Mouse (Mus musculus): ENCODE measurements at regions not wholly inside any gene's neighbourhood (a gene's known extent, or its start where the extent isn't known, plus 50 kb on each side); places are given as distances from the start of the nearest gene placed in this dataset.

DNA sequence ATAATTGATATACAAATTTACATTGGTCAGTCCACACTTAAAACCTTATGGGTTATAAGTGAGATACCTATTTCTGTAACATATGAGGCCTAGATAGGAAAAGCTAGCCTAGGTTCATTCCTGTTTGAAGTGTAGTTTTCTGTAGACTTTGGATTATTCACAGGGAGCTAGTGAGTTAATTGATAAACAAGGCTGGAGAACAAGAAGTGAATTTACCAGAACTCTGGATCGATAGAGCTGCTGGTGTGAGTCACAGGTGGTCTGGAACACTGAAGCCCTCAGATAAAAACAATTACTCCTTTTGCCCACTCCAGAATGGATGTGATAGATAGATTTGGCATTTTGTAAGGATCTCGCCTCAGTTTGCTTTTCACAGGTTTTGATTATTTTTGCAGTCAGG lies 62.0 kb upstream of the Rtl1 start:
- DNase-seq = no peak

DNA sequence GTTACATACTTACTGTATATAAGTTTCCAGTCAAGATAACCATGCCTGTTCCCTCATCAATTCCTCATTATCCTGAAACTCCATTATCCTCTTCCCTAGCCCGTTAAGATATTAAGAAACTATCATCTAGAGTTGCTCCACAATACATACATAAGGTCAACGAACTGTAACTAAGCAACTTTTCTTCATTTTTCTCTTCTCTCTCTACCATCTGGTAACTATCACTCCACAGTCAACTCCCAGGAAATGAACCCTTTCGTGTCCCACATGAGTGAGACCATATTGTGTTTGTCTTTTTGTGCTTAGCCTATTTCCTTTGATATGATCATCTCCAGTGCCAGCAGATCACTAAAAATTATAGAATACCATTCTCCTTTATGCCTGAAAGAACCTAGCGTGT lies 74.6 kb upstream of the Rtl1 start:
- DNase-seq = no peak

DNA sequence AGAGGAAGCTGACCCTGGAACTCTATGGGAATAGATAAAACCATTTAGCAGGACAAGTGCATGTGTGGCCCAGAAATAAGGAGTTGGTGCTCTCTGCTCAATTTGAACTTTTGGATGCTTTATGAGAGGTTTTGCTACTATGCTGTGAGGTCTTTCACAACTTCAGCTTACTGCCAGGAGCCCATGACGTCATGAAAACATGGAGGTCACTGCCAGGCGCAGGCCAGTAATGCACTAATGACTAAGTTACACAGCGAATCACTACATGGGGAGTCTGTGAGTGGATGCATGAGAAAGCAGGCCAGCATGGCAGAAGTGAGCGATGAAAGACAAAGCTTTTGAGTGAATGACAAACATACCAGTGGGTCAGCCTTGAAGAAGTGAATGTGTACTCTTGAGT lies 93.9 kb upstream of the Rtl1 start:
- DNase-seq = no peak

DNA sequence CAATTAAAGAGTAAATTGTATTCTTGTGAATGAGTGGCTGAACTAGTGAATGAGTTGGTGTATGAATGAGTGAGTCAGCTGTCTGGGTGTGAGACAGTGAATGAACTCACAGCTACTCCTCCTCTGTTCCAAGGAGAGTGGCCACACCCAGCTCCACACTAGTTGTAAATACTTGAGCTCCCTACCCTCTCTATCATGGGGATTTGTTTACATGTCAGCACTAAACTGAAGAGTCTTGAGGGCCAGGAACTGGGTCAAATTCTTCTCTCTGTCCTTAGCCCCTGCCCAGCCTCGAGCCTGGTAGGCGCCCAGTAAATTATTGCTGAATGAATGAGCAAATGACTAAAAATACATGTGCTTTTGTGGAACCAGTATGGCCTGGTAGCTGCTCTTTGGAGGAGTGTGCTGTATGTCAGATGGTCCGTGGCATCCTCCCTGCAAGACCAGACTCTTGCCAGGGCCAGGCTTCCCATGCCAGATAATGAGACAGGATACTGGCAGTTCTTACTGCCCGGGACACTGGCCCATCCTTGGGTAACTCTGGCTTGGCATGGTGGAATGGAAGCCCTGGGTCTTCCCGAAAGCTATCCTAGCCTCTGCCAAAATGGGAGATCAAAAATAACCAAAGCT lies 94.8 kb upstream of the Rtl1 start:
- peak; percentile 12 for DNase-seq

DNA sequence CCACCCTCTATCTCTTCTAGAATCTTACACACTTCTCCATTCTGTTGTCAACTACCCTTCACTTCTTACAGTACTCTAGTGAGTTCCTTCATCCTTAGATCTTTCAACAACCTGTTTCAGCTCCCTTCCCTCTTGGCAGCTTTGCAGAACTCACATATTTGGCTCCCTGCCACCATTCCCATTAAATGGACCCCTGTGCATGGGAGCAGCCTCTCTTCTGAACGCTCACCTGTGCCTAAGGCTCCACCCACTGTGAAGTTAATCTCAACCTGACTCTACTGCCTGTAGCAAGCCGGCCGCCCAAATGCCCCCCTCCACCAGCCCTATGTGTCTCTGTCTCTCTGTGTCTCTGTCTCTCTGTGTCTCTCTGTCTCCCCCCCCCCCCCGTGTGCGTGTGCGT lies 106.7 kb upstream of the Rtl1 start:
- no peak for DNase-seq

DNA sequence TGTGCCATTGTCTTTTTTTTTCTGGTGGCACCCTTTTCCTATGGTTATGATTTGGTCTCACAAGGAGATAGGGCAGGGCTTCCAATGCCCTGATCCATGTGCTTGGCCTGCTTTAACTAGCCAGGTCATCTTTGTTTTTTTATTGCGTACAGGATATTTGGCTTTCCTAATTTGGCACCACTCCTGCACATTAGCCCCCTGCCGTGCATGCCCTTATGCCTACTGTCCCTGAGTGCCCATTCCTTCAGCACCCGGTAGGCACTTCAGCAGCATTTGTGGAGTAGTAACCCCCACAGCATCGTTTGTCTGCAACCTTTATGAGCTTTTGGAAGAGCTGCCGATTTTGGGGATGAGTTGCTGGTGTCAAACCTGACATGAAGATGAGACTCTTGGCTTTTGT lies 109.5 kb upstream of the Rtl1 start:
- DNase-seq = no peak

DNA sequence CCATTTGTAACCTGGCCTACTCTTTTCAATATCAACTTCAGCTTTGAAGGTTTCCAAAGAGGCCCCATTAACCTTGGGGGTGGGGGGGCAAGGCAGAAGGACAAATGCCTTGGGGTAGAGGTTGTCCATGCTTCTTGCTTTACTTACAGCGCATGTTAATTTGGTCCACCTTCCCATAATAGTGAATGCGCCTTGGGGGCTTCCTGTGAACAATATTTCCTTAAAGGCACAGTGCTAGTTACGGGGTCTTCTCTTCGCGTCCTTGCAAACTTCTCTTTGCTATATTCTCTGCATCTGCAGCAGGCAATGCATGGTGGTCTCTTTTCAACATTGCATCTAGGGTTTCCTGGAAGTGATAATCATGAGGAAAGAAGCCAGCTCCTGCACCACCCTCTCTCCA lies 111.3 kb upstream of the Rtl1 start:
- no peak for DNase-seq

DNA sequence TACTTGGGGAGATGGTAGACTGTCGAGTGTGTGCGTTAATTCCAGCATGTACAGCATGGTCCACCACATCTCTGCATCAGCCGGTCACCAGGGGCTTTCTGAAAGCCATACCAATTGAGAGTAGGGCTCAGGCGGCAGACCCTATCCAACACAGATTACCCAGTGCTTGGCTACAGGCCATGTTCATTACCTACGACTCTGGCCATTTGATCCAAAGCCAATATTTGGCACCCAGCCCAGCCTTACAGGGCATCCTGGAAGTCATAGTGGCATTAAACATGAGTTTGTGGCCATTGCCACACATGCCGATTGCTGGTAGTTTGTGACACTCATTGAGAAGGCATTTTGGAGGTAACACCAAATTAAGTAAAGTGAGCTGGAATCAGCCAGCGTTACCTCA lies 111.8 kb upstream of the Rtl1 start:
- DNase-seq = no peak

DNA sequence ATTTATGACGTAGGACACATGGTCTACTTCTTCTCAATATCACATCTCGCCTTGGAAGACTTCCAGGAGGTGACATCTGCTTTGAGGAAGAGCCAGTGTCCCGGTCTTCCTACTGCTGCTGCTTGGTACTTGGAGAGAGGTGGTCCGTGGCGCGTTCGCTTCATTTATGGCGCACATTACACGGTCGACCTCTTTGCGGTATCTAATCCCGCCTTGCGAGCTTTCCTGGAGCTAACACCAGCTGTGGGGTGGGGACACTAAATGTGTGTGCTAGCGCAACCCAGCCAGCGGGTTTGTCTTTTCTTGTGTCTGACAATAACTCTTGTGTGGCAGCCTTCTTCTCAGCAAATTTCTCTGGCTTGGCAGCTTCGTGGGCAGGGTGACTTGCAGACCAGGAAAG lies 112.3 kb upstream of the Rtl1 start:
- no peak for DNase-seq

DNA sequence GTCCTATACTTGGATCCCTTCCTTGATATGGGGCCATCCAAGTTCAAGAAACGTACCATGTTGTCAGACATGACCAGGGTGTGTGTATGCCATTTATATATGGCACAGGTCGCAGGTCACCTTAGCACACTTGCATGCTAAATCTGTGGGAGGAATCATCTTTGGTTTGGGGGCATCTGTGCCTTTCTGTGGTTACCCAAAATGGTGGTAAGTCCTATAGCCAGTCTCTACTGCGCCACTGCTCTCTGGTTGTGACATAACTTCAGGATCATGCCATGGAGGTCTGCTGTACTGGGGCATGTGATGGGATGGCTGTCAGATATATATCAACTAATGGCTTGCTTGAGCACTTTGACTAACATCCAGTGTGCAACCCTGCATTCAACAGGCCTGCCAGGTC lies 112.9 kb upstream of the Rtl1 start:
- DNase-seq = no peak

DNA sequence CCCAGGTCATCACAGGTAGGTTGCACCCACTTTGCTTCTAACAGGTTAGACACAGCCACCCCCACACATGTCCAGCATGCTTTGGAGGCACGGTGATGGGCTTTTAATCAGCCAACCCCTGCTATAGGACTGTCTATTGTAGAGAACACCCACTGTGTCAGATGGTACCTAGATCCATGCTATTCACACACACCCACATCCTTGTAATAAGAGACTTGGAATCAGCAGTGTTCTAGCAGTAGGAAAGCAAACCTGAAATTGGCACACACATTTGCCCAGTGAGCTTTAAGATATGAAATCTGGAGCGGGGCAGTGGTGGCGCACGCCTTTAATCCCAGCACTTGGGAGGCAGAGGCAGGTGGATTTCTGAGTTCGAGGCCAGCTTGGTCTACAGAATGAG lies 113.9 kb upstream of the Rtl1 start:
- DNase-seq = no peak

DNA sequence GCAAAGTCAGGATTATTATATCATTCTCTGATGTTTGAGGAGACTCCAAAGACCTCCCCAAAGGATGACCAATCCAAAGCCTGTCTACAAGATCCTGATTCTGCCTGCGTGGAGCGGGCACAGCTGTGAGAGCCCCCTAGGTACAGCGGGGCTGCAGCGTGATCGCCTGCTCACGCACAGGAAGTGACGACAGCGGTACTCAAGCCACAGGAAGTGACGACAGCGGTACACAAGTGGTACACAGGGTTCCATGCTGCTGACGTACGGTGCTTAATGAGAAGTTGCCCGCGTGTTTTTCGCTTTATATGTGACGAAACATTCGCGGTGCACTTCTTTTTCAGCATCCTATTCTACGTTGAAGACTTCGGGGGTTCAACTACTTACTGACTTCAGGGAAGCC lies 116.9 kb upstream of the Rtl1 start:
- DNase-seq = no peak

DNA sequence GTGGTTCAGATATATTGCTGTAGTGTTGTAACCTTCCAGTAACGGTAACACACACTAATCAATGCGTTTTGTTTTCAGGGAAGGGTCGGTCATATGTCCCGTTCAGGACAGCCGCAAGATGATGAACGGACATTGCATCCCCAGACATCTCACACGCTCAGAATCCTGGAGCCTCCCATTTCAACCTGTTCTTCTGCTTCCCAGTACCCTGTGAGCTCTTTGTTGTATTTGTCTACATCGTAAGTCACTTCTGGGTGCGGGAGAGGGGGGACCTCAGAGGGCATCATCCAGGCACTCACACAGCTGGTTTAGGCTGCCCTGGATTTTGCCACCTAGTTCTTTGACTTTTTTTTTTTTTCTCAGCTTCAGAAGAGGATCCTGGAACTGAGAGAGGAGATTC lies 117.9 kb upstream of the Rtl1 start:
- no peak for DNase-seq

DNA sequence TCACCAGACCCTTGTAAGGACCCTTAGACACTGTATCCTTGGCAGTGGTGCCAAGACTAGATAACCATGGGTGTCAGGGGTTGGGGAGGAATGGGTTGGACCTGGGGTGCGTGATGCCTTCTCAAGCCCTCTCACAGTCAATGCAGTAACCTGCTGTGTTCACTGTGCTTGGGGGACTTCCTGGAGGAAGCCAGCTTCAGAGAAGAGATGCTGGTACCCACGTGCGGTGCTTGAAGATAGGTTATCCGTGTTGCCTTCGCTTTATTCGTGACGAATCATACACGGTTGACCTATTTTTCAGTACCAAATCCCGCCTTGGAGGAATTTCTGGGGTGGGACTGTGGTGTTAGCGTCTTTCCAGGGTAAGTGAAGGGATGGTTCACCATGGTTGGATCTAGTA lies 138.1 kb upstream of the Rtl1 start:
- DNase-seq = no peak

DNA sequence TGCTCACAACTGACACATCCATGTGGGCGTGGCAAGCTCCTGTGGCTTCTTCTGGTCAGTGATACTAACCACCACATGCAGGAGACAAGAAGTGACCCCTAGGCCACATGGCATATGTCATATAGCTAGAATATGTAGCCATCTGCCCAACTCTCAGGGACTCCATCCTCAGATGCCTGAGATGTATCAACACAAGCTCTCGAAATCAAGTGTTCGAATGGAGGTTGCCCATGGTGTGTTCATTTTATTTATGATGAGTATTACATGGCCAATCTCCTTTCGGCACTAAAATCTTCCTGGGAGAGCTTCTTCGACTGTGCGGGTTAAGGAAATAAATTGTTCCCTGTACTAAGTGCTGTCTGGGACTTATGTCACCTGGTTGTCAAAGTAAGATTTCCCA lies 138.8 kb upstream of the Rtl1 start:
- DNase-seq = no peak

DNA sequence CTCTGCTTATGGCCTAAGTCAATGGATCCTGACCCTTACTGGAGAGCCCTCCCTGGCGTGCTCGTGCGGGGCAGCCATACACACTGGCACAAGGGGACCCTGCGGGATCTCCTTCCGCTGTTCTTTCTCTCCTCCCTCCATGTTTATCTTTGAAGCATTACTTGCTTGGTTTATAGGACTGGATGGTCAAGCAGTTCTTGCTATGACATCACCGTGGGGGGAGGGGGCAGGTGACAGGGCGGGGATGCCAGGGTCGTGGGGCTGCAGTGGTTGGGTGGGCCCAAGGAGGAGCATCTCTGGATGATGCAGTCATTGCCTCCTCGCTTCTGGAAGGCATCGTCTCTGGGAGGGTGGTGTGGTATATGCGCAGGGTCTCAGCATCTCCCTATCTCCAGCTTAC lies 142.4 kb upstream of the Rtl1 start:
- DNase-seq = no peak

DNA sequence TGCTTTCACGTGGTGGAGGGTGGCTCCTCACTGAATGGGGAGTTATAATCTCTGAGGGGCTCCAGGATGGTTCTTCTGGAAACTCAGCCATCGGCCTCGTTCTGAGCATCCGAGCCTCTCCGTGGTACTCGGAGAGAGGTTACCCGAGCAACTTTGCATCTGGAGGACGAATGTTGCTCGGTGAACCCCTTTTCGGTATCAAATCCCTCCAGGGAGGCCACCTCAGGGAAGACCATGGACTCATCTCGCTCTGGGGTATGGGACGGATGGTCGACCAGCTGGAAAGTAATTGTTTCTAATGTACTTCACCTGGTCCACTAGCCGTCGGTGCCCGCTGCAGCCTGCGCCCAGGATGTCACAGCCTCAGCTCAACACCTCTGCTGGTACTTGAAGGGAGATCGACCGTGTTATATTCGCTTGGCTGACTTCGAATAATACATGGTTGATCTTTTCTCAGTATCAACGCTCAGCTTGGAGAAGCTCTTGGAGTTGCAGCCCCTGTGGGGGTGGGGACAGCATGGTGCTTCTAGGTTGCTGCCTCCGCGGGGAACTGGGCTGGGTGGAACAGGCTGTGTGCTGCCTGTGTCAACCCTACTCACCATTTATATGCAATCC lies 143.0 kb upstream of the Rtl1 start:
- DNase-seq = no peak

DNA sequence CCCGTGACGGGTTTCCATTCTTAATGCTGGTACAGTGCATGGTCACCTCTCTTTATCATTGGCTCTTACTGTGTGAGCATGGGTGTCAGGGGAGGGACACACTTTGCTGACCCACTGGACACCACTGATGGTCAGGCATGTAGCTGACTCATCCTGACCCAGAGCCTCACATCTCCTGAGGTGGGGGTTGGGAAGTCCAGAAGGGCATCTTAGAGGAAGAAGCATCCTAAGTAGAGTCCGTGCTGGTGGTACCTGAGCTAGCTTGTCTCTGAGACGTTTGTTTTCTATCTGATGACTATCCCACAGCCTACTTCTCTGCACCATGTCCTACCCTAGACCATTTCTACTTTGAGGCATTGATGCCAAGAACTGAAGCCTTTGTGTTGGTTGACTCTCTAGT lies 144.1 kb upstream of the Rtl1 start:
- no peak for DNase-seq

DNA sequence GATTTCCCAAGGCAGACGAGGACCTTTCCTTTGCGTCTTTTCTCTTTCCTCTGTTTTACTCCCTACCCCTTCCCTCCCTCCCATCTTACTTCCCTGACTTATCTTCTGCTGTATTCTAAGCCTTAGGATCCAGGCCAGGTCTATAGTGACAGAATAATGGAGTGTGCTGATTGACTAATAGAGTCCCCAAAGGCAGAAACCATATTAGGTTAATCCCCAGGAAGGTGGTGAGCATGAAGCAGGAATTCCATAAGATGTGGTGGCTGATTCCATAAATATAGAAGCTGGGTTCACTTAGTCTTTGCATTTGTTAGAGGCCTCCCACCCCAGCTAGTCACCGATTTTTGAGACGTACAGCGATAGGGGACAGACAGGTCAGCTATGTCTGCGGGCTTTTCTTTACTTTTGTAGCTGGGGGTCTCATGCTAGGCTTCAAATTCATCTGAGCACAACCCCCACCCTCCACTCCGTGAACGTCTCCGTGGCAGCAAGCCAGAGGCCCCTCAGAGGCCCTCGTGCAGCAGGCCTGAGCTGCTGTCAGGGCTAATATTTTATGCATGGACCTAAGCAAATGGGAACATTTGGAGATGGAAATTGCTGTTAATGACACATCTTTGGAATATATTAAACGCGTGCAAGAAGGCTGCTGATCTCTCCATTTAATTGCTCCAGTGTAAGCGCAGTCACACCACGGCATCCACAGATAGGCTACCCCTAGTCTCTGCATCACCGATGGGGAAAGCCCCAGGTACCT lies 145.8 kb upstream of the Rtl1 start:
- no peak for DNase-seq

DNA sequence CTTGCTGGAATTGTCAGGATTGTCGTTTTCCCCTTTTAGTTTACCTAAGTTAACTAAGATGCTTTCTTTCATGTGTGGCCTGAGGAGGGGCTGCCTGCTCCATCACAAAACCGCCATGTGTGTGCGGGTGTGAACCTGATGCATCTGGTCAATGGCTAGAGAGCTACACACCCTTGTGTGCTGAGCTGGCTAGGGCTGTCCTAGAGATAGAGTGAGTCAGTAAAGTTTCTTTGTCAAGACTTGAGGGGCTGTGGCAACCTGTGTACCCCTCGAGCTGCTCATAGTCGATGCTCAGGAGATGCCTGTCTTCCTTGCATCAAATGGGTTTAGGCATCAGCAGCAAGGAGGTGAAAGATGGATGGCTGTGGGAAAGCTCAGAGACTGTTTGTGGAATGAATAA lies 147.1 kb upstream of the Rtl1 start:
- DNase-seq = no peak

DNA sequence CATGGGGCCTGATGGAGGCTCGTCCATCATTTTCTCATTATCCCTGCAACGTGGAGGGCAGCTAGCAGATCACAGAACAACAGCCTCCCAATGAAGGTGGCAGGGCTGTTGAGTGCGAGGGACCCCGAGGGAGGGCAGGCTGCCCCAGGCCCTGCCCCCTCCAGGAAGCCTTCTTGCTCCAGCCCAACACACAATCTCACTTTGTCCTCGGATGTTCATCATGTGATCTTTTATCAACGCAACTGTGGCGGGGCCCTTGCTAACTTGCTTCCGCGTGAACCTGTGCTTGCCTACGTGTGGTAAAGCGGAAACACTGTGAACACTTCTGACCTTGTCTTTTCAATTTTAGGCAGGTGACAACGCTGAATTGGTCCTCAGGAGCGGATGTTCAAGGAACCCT lies 147.6 kb upstream of the Rtl1 start:
- DNase-seq = no peak

DNA sequence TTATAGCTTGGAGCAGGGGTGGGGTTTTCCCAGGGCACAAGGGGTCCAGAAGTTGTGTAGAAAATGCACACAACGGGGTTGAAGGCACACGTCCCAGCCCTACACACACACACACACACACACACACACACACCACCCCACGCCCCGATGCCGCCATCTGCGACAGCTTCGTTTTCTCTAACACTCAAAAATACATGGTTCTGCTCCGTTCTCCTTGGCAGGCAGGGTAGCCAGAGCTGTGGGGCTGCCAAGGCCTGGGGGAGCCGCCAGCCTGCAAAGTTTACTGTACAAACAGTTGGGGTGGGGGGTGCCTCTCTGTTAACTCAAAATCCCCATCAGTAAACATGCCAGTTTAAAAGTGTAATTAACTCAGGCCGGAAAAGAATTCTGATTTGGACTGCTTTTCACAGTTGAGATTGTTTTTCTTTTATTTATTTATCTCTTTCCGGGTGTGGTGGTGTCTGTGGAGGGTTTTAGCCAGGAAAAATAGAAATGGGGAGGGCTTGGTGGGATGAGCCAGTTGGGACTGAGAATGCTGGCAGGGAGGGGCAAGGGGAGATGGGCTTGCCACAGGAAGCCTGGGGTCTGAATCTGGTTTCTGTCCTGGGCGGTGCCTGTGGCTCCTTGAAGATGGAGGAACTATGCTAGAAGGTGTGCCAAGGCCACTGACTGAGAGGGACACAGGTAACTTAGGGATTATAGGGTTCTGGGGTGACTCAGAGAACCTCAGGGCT lies 148.4 kb upstream of the Rtl1 start:
- peak; percentile 7 for DNase-seq

DNA sequence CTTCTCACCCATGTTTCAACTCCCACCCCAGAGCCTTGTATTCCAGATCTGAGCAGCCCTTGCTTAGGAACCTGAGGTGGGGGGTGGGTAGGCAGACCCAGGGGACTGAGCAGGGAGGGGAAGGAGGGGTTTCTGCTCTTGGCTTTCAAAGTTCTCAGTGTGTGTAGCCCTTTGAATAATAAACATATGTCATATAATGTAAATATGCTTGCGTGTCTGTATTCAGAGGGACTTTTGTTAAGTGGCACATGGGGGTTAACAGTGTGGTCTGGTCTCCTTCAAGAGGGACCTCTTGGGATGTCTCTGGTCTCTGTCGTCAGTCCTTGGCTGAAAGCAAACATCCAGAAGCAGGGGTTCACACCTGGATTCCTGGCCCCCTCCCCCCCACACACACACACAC lies 149.1 kb upstream of the Rtl1 start:
- DNase-seq = no peak

DNA sequence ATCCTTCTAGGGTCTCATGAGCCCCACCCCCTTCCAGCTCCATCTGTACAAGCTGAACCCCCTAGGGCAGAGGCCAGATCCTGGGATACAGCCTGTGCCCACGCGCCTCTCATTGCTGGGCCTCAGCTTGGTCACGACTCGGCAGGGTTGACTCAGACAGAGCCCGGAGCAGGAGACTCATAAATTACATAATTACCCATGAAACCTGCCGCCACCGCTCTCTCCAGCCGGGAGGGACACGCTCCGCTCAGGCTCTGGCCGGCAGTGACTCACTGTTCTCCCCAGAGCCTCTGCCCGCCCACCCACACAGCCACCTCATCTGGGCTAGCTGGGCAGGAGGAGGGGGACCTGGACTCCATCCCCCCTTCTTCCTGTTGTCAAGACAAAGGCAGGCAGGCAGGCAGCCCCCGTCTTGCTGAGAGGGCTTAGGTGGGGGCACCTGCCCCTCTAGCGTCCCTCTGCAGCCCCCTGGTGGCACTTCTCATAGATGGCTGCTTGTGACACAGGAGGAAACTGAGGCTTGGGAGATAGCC lies 149.6 kb upstream of the Rtl1 start:
- peak; percentile 16 for DNase-seq

All from lung, postnatal 14 days (tissue).